Mouse (Mus musculus) stomach, embryonic 14.5 days (tissue): ENCODE data around the gene Incenp. TPM values are rescaled to one million over a fixed set of nuclear protein-coding genes. Genes with fewer than 3 reads are reported as not detected.
A peak's percentile ranks its signal among the peaks of the same experiment; 100 is the strongest.

Experiments used
- ATAC-seq: fragments of 200-750 bp; cut with Nextera tagmentation; 2 replicates; pipeline ENCODE4 v1.8.0; 2017; ENCODE audit warnings: low read depth, moderate TSS enrichment; ENCODE audit not compliant: insufficient number of reproducible peaks, insufficient read depth, low FRiP score
- H3K27ac ChIP-seq: fragments of 300-500 bp; sonication (generic); 2 replicates; pipeline ENCODE4 v1.5.1; 2014; ENCODE audit warnings: mild to moderate bottlenecking, low read length, moderate library complexity, mixed read lengths
- H3K27me3 ChIP-seq: fragments of 300-500 bp; sonication (generic); 2 replicates; pipeline ENCODE4 v1.6.1; 2014; ENCODE audit warnings: low read length, control low read depth, mixed read lengths; ENCODE audit not compliant: control insufficient read depth, insufficient read depth
- H3K36me3 ChIP-seq: fragments of 300-500 bp; sonication (generic); 2 replicates; pipeline ENCODE4 v1.6.1; 2014; ENCODE audit warnings: mild to moderate bottlenecking, control low read depth, low read length, moderate library complexity, mixed read lengths; ENCODE audit not compliant: control insufficient read depth, insufficient read depth
- H3K4me1 ChIP-seq: fragments of 300-500 bp; sonication (generic); 2 replicates; pipeline ENCODE4 v1.6.1; 2014; ENCODE audit warnings: low read length, control low read depth, mixed read lengths; ENCODE audit not compliant: control insufficient read depth, insufficient read depth
- H3K4me2 ChIP-seq: fragments of 300-500 bp; sonication (generic); replicated peaks from 2 replicates; pipeline ENCODE4 v1.6.1; 2014; ENCODE audit warnings: low read depth, low read length, control low read depth
- H3K4me3 ChIP-seq: fragments of 300-500 bp; sonication (generic); 2 replicates; pipeline ENCODE4 v1.5.1; 2014; ENCODE audit warnings: low read depth, low read length, control low read depth
- H3K9ac ChIP-seq: fragments of 300-500 bp; sonication (generic); replicated peaks from 2 replicates; pipeline ENCODE4 v1.6.1; 2014; ENCODE audit warnings: low read depth, mild to moderate bottlenecking, control low read depth, low read length, moderate library complexity, mixed read lengths
- H3K9me3 ChIP-seq: fragments of 300-500 bp; sonication (generic); 2 replicates; pipeline ENCODE4 v1.6.1; 2016; ENCODE audit warnings: low read depth, low read length, control low read depth; ENCODE audit not compliant: control insufficient read depth
- WGBS: fragments of 180-500 bp; shearing (Covaris S2); extraction: QIAGEN DNeasy Blood & Tissue Kit; methylation state at CpG from one replicate; pipeline ENCODE4 v1.1.7; 2014; 5-methylcytosine and 5-hydroxymethylcytosine counted together
- polyA plus RNA-seq: library from polyadenylated mRNA; unstranded; fragments of >200 nt; fragmentation: Nextera tagmentation; extraction: Ambion mirVana; gene quantifications from 2 replicates; pipeline ENCODE4 v1.2.1, GENCODE M21; 2014

Incenp gene
- polyA plus RNA-seq, result 84.9 and 86.6 TPM in 2 replicates

DNA sequence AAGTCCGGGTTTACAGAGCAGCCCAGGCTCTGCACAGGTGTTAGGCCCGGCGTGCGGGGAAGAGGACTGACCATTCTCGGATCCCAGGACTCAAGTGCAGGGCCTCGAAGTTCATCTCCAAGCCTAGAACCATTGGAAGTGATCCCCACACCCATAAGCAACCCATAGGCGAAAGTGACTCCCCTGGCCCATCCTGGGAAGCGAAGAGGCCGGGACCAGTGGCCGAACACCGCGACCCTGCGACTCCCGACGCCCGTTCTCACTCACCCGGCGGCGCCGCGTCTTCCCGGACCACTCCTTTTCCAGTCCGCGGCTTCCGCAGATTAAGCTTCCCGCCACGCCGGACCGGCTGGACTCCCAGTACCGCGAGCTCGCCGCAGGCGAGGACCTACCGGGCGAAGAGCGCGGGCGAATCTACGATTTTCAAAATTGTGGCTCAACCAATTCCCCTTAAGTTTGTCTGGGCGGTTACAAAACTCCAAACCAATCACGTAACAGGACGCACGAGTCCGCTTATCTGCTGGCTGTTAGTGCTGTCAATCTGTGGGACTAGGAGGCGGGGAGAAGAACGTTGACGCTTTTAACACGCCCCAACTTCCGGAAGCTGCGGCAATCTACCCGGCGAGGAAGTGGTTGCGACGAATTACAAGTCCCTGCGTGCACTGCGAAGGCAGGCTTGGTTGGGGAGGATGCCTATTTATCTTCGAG is at the start of gene Incenp:
Incenp (minus strand) TSS at position 480 of the 708 bp plus-strand sequence.
- under 1% methylated on average over 58 of the region's 58 CpGs for WGBS
- Histone ChIP-seq H3K9ac (peak within 1 kb of the TSS; percentile 67), H3K27ac (peak within 1 kb of the TSS; percentile 86), H3K4me3 (peak within 1 kb of the TSS; percentile 67), H3K36me3 (peaks cover 12% of the 10 kb centered on the region), H3K27me3 (no peaks in the 10 kb centered on the region), H3K4me1 (peaks cover 22% of the 10 kb centered on the region), H3K9me3 (no peaks in the 10 kb centered on the region), H3K4me2 (peak within 1 kb of the TSS; percentile 61)
- ATAC-seq, result peak; percentile 98

DNA sequence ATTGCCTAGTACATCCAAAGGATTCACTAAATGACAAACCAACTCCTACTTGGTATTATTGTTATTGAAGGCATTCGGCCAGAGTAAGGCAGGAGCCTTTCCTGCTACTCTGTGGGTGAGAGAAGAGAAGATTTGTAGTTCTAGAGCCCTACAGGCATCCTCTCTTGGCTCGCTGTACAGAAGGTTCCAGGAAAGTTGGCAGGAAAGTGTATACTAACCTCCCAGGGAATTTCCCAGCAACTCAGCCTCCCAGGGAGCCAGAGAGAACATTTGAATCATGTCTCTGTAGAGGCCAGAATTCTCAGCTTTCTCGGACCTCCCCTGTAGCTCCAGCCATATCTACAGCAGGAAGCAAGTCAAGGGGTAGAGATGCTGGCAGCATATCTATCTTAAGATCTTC is 47.6 kb upstream of the Incenp start:
- Histone ChIP-seq H3K27me3 (no peaks in the 10 kb centered on the region), H3K9me3 (no peaks in the 10 kb centered on the region), H3K9ac (no peak overlapping the region), H3K4me3 (no peak overlapping the region), H3K36me3 (no peaks in the 10 kb centered on the region), H3K27ac (no peak overlapping the region), H3K4me2 (no peak overlapping the region), H3K4me1 (peaks cover 6% of the 10 kb centered on the region; the same call in 1 of the 2 replicates)
- ATAC-seq, result no peak
- WGBS, result 80% methylated on average over 3 of the region's 3 CpGs

DNA sequence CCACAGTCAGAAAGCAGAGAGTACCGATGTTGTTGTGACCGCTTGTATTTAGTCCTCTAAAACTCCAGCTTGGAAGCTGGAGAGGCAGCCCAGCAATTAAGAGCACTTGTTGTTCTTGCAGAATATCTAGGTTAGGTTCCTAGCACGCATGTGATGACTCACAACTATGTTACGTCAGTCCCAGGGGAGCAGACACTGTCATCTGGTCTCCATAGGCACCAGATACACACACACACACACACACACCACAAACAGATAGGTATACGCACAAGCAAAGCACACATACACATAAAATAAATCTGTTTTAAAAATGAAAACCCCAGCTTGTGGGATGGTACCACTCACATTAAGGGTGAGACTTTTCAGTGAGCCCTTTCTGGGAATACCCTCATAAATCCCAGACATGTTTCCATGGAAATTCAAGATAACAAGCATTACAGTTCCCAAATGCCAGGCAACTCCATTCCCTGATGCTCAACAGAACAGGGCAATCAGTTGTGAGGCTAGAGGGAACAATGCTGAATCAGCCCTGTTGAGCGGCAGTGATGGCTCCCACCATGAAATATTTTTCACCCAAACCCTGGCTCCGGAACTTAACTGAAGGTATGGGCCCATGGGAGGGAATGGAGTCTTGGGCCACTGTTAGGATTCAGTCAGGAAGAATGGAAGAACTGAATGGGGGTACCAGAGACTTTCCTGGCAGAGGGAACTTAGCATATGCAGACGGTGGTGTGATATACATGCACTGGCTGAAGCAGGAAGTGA is 46.6 kb upstream of the Incenp start:
- no peak overlapping the region for H3K9ac ChIP-seq
- ATAC-seq, result no peak

DNA sequence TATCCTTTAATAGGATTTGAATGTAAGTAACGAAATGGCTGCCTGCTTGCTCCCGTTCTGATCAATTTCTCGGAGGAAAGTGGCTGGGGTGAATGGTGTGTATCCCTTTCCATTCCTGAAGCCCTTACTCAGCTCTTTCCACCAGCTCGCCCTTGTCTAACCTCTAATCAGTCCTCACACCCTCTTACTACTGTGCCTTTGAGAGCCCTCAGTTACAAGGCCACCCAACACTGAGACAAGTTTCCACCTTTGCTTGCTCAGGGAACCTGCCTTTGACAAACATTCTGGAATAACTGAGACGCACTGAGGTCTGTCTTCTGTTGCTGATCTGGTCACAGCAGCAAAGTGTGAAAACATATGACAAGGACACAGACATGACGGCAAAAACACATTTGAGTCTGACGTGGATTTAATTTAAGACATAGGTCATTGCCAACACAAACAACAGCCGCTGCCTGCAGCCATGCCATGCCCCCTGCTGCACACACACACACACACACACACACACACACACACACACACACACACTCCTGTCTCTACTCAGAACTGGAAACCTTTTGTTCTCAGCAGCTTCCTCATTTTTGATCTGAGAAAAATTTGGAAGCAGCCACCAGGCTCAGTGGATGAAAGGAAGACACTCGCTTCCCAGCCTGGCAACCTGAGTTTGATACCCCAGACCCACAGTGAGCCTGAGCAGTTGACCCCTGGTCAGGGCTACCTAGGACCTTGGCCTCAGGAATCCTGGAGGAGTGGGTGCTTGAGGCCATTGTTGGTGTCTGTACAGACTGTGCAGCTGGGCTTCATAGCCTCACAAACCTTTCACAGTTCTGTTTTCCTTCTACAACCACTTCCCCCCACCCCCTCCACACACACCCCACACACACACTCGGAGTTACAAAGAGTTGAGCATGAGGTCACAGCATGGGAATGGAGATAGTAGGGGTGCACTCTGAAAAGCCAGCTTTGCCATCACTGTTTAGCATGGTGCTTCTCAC is 43.5 kb upstream of the Incenp start:
- Histone ChIP-seq H3K9ac (no peak overlapping the region), H3K27ac (peak overlapping the region; percentile 44; the same call in 1 of the 2 replicates), H3K27me3 (no peaks in the 10 kb centered on the region), H3K4me1 (peaks cover 6% of the 10 kb centered on the region; the same call in 1 of the 2 replicates), H3K9me3 (no peaks in the 10 kb centered on the region), H3K4me3 (no peak overlapping the region), H3K36me3 (no peaks in the 10 kb centered on the region), H3K4me2 (no peak overlapping the region)
- ATAC-seq, result peak; percentile 69; the same call in 1 of the 2 replicates
- 56% methylated on average over 10 of the region's 10 CpGs for WGBS

More for the DNA sequence above, 46.6 kb upstream of the Incenp start:
- H3K4me3 ChIP-seq, result no peak overlapping the region
- whole genome bisulfite sequencing, result 90% methylated on average over 8 of the region's 8 CpGs
- H3K27ac ChIP-seq, result no peak overlapping the region
- H3K4me2 ChIP-seq, result no peak overlapping the region
- H3K9me3 ChIP-seq, result no peaks in the 10 kb centered on the region
- no peaks in the 10 kb centered on the region for H3K36me3 ChIP-seq
- peaks cover 6% of the 10 kb centered on the region; the same call in 1 of the 2 replicates for H3K4me1 ChIP-seq
- H3K27me3 ChIP-seq, result no peaks in the 10 kb centered on the region

DNA sequence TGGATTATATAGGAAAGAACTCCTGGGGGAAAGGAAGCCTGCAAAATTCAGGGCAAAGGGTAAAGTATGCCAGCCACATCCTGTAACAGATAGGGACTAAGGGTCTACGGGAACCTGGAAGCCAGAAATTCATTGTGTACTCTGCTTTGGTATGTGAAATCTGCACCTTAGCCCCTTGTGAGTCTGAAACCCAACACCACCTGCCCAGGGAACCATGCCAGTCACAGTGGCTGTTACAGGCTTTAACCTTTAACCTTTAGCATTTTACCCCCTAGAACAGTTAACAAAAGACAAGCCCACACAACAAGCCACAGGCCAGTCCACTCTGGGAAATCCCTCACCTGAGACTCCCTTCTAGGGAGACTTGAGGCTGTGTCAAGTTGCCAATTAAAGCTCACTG is 42.5 kb upstream of the Incenp start:
- Histone ChIP-seq H3K4me3 (no peak overlapping the region), H3K27ac (no peak overlapping the region), H3K36me3 (no peaks in the 10 kb centered on the region), H3K9me3 (no peaks in the 10 kb centered on the region), H3K27me3 (no peaks in the 10 kb centered on the region), H3K9ac (no peak overlapping the region), H3K4me2 (no peak overlapping the region), H3K4me1 (peaks cover 6% of the 10 kb centered on the region; the same call in 1 of the 2 replicates)
- 38% methylated on average over 1 of the region's 1 CpGs for WGBS
- ATAC-seq, result no peak

DNA sequence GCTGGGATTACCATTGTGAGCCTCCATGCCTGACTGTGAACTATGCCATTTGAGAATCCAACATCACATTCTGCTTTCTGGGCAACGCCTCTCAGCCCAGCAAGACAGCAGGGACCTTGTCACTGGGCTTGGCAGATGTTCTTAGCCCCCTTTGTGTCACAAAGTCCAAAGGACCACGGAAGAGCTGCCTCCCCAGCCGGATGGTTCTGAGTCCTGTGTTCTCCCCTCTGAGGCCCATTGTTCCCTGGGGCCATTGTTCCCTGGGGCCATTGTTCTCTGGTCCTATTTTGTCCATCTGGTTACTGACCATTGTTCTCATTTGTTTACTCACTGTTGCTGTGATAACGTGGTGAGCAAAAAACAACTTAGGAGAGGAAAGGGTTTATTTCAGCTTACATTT is 41.6 kb upstream of the Incenp start:
- no peak for ATAC-seq
- H3K9me3 ChIP-seq, result no peaks in the 10 kb centered on the region
- H3K27ac ChIP-seq, result no peak overlapping the region
- H3K4me1 ChIP-seq, result peaks cover 6% of the 10 kb centered on the region; the same call in 1 of the 2 replicates
- no peak overlapping the region for H3K4me2 ChIP-seq
- H3K4me3 ChIP-seq, result no peak overlapping the region
- 52% methylated on average over 4 of the region's 4 CpGs for WGBS
- no peaks in the 10 kb centered on the region for H3K27me3 ChIP-seq
- H3K9ac ChIP-seq, result no peak overlapping the region
- no peaks in the 10 kb centered on the region for H3K36me3 ChIP-seq

DNA sequence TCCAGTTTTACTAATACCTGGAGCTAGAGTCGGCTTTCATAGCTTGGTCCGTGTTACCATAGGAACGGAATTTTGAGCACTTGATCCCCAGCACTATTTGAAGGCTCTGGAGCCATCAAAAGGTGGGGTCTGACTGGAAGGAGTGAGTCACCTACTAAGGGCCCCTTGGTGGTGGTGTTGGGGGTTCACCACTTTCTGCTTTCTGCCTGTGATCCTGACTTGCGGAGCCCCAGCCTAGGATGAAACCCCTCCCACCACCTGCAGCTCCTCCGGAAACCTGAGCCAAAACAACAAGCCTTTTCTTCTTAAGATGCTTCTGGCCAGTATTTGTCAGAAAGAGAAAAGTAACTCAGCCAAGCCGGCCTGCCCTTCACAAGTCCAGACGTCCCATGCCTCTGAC is 40.5 kb upstream of the Incenp start:
- no peaks in the 10 kb centered on the region for H3K9me3 ChIP-seq
- WGBS, result 67% methylated on average over 7 of the region's 7 CpGs
- H3K9ac ChIP-seq, result no peak overlapping the region
- ATAC-seq, result no peak
- no peaks in the 10 kb centered on the region for H3K36me3 ChIP-seq
- no peak overlapping the region for H3K4me3 ChIP-seq
- H3K4me2 ChIP-seq, result no peak overlapping the region
- no peaks in the 10 kb centered on the region for H3K27me3 ChIP-seq
- H3K27ac ChIP-seq, result no peak overlapping the region
- H3K4me1 ChIP-seq, result peaks cover 6% of the 10 kb centered on the region; the same call in 1 of the 2 replicates
